Mouse (Mus musculus) layer of hippocampus, postnatal 14 days (tissue): ENCODE results near the gene 6430628N08Rik. TPM values are rescaled to one million over a fixed set of nuclear protein-coding genes. Genes with fewer than 3 reads are reported as not detected.

Experiments used
- DNase-seq, 2 experiments: peaks; one replicate each; pipeline ENCODE4 v3.0.0; 2021 to 2022; ENCODE audit warnings: low spot score in 2 of 2, mixed read lengths in 1 of 2
- total RNA-seq, 2 experiments: library from RNA; stranded (reverse); gene quantifications; 2 replicates each; pipeline ENCODE4 v1.2.3; 2021

The 6430628N08Rik gene
- total RNA-seq, 2 experiments from 2014 or later, result not detected

DNA sequence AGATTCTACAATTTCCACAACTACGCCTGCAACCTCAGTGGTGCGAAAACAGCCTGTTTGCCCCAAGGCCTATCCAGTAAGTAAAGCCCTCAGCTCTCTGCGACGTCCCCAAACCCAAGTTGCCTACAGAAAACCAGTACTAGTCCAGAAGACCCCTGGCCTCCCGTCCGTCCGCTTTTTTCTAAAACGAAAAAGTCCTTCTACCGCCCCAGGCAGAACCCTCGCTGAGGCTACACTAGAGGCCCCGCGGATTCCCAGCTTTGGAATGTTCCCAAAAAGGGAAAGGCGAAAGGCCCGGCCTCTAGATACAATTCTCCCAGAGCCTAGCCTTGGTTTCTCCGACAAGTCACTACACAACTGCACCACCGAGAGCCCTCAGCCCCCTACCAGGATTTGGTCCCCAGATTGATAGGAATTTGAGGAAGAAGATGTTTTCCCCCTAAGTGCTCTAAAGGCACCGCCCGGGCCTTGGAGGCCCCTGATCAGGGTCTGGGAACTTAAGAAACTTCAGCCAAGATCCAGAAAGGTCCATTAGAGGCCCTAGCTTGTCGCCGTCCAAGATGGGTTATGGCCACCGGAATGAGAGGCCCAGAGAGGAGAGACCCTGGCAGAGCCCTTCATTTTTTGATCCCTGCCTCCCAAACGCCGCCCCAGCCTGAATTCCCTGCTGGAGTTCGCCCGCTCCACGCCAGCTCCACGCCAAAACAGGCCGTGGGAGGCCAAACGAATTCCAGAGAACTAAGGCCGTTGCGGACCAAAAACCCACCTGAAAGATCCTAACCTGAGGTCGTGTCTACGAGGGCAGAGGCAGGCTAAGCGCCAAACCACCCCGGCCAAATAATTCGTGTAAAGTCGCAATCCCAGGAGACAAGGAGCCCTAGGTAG is 48.1 kb downstream of the 6430628N08Rik start:
- DNase-seq, result peak; percentile 21 to 62

DNA sequence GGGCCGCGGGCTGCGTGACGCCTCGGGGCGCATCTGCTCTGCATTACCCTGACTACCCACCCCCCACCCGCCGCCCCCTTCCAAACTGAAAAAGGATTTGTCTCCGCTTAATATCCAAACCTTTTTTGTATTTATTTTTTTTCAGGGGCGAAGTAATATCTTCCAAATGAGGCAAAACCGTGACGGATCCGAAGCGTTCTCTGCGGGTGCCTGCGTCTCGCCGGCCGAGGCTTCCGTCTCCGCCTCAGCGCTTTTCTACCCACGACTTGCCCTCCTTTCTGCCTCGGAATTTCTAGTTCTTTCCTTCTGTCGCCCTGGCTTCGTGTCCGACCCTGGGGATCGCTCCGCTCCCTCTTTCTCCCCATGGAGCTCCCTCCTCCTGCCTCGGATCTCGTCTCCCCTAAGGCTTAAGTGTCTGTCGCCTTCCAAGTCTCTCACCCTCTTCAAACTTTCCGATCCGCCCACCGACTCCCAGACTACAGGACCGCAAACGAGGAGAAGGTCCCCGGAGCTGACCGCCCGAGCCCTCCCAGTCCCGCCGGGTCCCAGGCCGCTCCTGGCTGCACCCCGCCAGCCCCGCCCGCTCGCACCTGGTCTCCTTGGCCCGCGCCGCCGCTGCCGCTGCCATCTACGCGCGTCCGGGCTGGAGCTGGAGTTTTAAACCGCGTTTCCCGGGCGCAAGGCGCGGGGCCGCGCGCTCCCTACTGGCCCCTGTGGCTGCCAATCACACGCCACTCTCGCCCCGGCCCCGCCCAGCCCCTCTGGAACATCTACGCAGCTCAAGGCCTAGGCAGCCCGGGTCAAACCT is 49.0 kb downstream of the 6430628N08Rik start, which contains the start of gene Dmbx1:
Dmbx1 (minus strand) TSS at position 632 of the 808 bp plus-strand sequence.
- DNase-seq, result no peak

DNA sequence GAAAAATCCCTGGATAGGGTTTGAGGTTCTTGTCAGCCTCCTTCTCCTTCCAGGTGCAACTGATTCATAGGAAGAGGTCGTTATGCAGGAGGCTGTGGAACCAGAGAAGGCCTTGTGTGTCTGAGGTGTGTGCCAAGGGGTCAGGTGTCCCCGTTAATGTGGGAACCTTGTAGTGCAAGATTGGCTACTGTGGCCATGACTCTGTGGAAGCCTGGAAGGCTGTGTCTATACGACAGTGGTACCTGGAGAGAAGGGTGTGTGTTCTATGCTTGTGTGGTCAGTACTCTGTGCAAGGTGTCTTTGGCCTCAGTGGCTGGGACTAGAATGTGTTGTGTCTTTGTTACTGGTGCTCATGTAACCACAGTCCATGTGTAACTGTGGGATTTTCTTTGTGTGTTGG is 50.2 kb downstream of the 6430628N08Rik start:
- no peak for DNase-seq

DNA sequence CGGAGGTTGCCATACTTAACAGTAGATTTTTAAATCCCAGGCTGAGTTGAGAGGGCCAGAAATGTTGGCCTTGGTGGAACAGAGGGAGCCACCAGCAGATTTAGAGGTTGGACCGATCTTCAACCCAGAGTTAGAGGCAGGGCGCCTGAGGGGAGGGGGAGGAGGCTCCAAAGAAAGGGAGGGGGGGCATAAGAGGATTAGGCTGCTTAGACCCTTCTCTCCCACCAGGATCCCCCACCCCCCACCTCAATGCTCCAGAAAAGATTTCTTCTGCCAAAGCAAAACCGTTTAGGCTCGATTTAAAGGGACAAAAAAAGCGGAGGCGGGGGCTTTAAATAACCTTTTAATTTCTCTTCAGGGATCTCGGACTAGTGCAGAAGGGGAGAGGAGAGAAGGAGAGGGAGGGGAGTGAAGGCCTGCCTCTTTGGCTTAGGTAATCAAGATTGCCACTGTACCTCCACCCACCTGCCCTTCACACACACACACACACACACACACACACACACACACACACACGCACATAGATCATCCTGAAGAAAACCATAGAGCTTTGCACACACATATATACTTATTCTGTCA is 50.9 kb downstream of the 6430628N08Rik start:
- no peak for DNase-seq

DNA sequence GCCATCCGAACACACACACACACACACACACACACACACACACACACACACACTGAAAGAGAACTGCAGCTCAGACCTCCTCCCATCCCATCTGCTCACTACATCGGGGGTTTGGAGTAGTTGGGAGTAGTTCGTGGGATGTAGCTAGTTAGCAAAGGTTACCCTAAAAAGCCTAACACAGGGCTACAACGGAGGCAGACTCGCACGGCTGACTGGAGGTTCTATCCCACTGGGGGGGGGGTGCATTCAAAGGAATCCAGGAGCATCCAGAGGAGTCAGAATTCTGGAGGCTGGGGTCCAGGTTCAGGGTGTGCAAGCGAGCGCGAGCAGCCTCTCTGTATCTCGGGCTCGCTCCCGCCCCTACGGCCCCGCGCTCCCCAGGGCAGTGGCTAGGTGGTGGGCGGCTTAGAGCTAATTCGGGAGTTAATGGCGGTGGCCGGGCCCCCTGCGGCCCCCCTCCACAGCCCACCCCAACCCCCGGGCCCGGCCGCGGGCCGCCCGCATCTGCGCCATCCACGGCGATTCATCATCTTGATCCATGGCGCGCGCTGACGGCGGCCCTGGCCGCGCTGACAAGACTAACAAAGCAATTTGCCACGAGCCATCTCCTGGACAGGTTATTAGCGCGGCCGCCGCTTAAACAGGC is 53.3 kb downstream of the 6430628N08Rik start:
- no peak for DNase-seq

Other genes starting within 250 kb of the 6430628N08Rik start
- 1 to 10 TPM; 1.6 to 2.5 TPM for gene Cyp4b1, start 242.9 kb upstream of the 6430628N08Rik start, total RNA-seq
- 10 to 100 TPM; 44.8 to 46.6 TPM for gene Efcab14, start 152.9 kb upstream of the 6430628N08Rik start, total RNA-seq
- not detected for gene Tex38, start 109.6 kb upstream of the 6430628N08Rik start, total RNA-seq
- gene Atpaf1, start 105.9 kb upstream of the 6430628N08Rik start, total RNA-seq, result 10 to 100 TPM; 35.2 to 37.8 TPM
- gene Mob3c, start 62.6 kb upstream of the 6430628N08Rik start, total RNA-seq, result 1 to 10 TPM; 3.9 TPM
- gene Mknk1, start 51.5 kb upstream of the 6430628N08Rik start, total RNA-seq, result 10 to 100 TPM; 42.8 to 46.9 TPM
- under 1 TPM; 0.26 to 0.55 TPM for gene Kncn, start 6.3 kb upstream of the 6430628N08Rik start, total RNA-seq
- gene Dmbx1, start 49.3 kb downstream of the 6430628N08Rik start, total RNA-seq, result under 1 TPM; 0.14 to 0.21 TPM
- 100 to 1,000 TPM; 123 to 126 TPM for gene Faah, start 127.3 kb downstream of the 6430628N08Rik start, total RNA-seq
- 10 to 100 TPM in 1 of 2 experiments, 1 to 10 TPM in 1; 9.0 to 10.8 TPM for gene Nsun4, start 163.2 kb downstream of the 6430628N08Rik start, total RNA-seq
- 100 to 1,000 TPM; 428 to 464 TPM for gene Uqcrh, start 184.4 kb downstream of the 6430628N08Rik start, total RNA-seq
- gene Lrrc41, start 184.6 kb downstream of the 6430628N08Rik start, total RNA-seq, result 10 to 100 TPM; 46.9 to 49.4 TPM
- gene Rad54l, start 233.0 kb downstream of the 6430628N08Rik start, total RNA-seq, result 1 to 10 TPM; 1.2 TPM
- 10 to 100 TPM; 71.8 to 72.1 TPM for gene Pomgnt1, start 233.2 kb downstream of the 6430628N08Rik start, total RNA-seq